In genomic region chr4:128730271-128730670, GRCm38 (mm10) we compare ENCODE assay signal across 8 mouse cellular contexts. TPM values are rescaled to one million over a fixed set of nuclear protein-coding genes. Genes with fewer than 3 reads are reported as not detected.
DNase-seq lines count a peak whose midpoint lies in the region; ATAC-seq and TF ChIP-seq lines count a peak whose summit lies in the region.

No protein-coding gene starts in this region.

- no peak for TF ChIP-seq POLR2A in cerebellum, adult 2 months (IDR thresholded peaks at IDR 0.05; ENCODE audit: borderline replicate concordance, insufficient read depth, low read length)

- H3K27me3 ChIP-seq in cerebellum, adult 2 months (ENCODE audit: control insufficient read depth, insufficient read depth, low read length) = no peaks in the 10 kb centered on the region
- H3K27me3 ChIP-seq in lung, postnatal 0 days (replicated peaks; ENCODE audit: insufficient read depth, low read length) = no peaks in the 10 kb centered on the region
- H3K27me3 ChIP-seq in limb, embryonic 15.5 days = no peaks in the 10 kb centered on the region
- H3K27me3 ChIP-seq in stomach, embryonic 16.5 days (ENCODE audit: control insufficient read depth, insufficient read depth, low read length) = no peaks in the 10 kb centered on the region

- no peak for ATAC-seq in lung, postnatal 0 days
- no peak for ATAC-seq in limb, embryonic 15.5 days (ENCODE audit: insufficient number of reproducible peaks, low FRiP score, low TSS enrichment, low read depth)
- no peak for ATAC-seq in stomach, embryonic 16.5 days (ENCODE audit: insufficient read depth, low FRiP score)

- no peak for TF ChIP-seq EP300 in lung, postnatal 0 days (IDR thresholded peaks at IDR 0.05)

- H3K36me3 ChIP-seq in lung, postnatal 0 days (ENCODE audit: insufficient read depth, low read length) = peaks cover 7% of the 10 kb centered on the region; the same call in 1 of the 2 replicates
- peaks cover 7% of the 10 kb centered on the region; the same call in 1 of the 2 replicates for H3K36me3 ChIP-seq in limb, embryonic 15.5 days
- no peaks in the 10 kb centered on the region for H3K36me3 ChIP-seq in stomach, embryonic 16.5 days (ENCODE audit: control insufficient read depth, insufficient read depth, low read length)

- H3K9ac ChIP-seq in lung, postnatal 0 days (replicated peaks; ENCODE audit: low read depth) = peak overlapping the region; percentile 96
- H3K9ac ChIP-seq in limb, embryonic 15.5 days = no peak overlapping the region
- peak overlapping the region; percentile 99; the same call in 1 of the 2 replicates for H3K9ac ChIP-seq in stomach, embryonic 16.5 days (ENCODE audit: low read length)

- 5% methylated on average over 6 of the region's 6 CpGs for WGBS in cerebellum, adult 2 months
- 46% methylated on average over 6 of the region's 6 CpGs for WGBS in lung, postnatal 0 days
- WGBS in limb, embryonic 15.5 days = 49% methylated on average over 6 of the region's 6 CpGs
- WGBS in stomach, embryonic 16.5 days = 47% methylated on average over 6 of the region's 6 CpGs

- DNase-seq in cerebellum, adult 2 months = no peak
- DNase-seq in cerebellum, postnatal 10 days = no peak
- no peak for DNase-seq in lung, postnatal 0 days (ENCODE audit: low spot score)
- no peak for DNase-seq in lung, postnatal 36 days
- DNase-seq in adrenal gland, adult 8-10 months = no peak
- no peak for DNase-seq in ovary, postnatal 10 days (ENCODE audit: low spot score)

- peak overlapping the region; percentile 76 for H3K4me3 ChIP-seq in cerebellum, adult 2 months (replicated peaks; ENCODE audit: insufficient read depth, low read depth, low read length)
- H3K4me3 ChIP-seq in lung, postnatal 0 days (ENCODE audit: low read depth, low read length) = peak overlapping the region; percentile 8; the same call in 1 of the 2 replicates
- H3K4me3 ChIP-seq in limb, embryonic 15.5 days = peak overlapping the region; percentile 96
- H3K4me3 ChIP-seq in stomach, embryonic 16.5 days (replicated peaks; ENCODE audit: low read length) = peak overlapping the region; percentile 86

- H3K4me1 ChIP-seq in cerebellum, adult 2 months (ENCODE audit: control insufficient read depth, insufficient read depth, low read length) = peaks cover 34% of the 10 kb centered on the region
- H3K4me1 ChIP-seq in lung, postnatal 0 days (ENCODE audit: insufficient read depth, low read depth, low read length) = peaks cover 53% of the 10 kb centered on the region
- H3K4me1 ChIP-seq in limb, embryonic 15.5 days = peaks cover 74% of the 10 kb centered on the region
- H3K4me1 ChIP-seq in stomach, embryonic 16.5 days (ENCODE audit: control insufficient read depth, insufficient read depth, low read length) = peaks cover 67% of the 10 kb centered on the region

- H3K9me3 ChIP-seq in lung, postnatal 0 days (ENCODE audit: low read length) = no peaks in the 10 kb centered on the region
- no peaks in the 10 kb centered on the region for H3K9me3 ChIP-seq in limb, embryonic 15.5 days
- no peaks in the 10 kb centered on the region for H3K9me3 ChIP-seq in stomach, embryonic 16.5 days (replicated peaks; ENCODE audit: control insufficient read depth, low read length)

- peak overlapping the region; percentile 62 for H3K4me2 ChIP-seq in lung, postnatal 0 days (replicated peaks; ENCODE audit: low read depth, low read length)
- peak overlapping the region; percentile 60 for H3K4me2 ChIP-seq in limb, embryonic 15.5 days
- H3K4me2 ChIP-seq in stomach, embryonic 16.5 days (ENCODE audit: low read depth, low read length) = peak overlapping the region; percentile 82

- no peak for TF ChIP-seq CTCF in cerebellum, adult 2 months (IDR thresholded peaks at IDR 0.05; ENCODE audit: borderline replicate concordance, insufficient read depth, low read depth, low read length)
- TF ChIP-seq CTCF in lung, postnatal 0 days (IDR thresholded peaks at IDR 0.05) = no peak

- peak overlapping the region; percentile 83; the same call in 1 of the 2 replicates for H3K27ac ChIP-seq in cerebellum, adult 2 months (ENCODE audit: insufficient read depth, low read length)
- peak overlapping the region; percentile 98 for H3K27ac ChIP-seq in lung, postnatal 0 days (ENCODE audit: low read length)
- H3K27ac ChIP-seq in limb, embryonic 15.5 days = peak overlapping the region; percentile 63
- peak overlapping the region; percentile 89 for H3K27ac ChIP-seq in stomach, embryonic 16.5 days (ENCODE audit: low read length)

RNA-seq across cellular contexts. Expression of gene A3galt2, which starts 24.9 kb away (rescaled TPM):
- 1.9 and 2.4 TPM in 2 replicates for polyA plus RNA-seq in cerebellum, adult 2 months (2012; rRNA removed)
- polyA plus RNA-seq in lung, postnatal 0 days (2015; fragmentation: Nextera tagmentation; extraction: Ambion mirVana) = 0.04 and 0.08 TPM in 2 replicates
- 0.24 and 0.25 TPM in 2 replicates for polyA plus RNA-seq in limb, embryonic 15.5 days (2015; fragmentation: Nextera tagmentation; extraction: Ambion mirVana)
- 0.10 TPM in 2 replicates for polyA plus RNA-seq in stomach, embryonic 16.5 days (2015; fragmentation: Nextera tagmentation; extraction: Ambion mirVana)
- under 1 TPM; 0.14 to 0.34 (median 0.15) TPM for total RNA-seq in adrenal gland, adult 8-10 months (2022)

Comparison
In these comparisons a context has a peak if more than half of its experiments do, and no peak if none do; other contexts are left out.
1. H3K4me3 ChIP-seq: peak in every context shown above with its lines; median percentile 96 in limb, embryonic 15.5 days; 86 in stomach, embryonic 16.5 days; 76 in cerebellum, adult 2 months; 8 in lung, postnatal 0 days.